Mouse (Mus musculus) midbrain, postnatal 0 days (tissue): ENCODE measurements at regions not wholly inside any gene's neighbourhood (a gene's known extent, or its start where the extent isn't known, plus 50 kb on each side); places are given as distances from the start of the nearest gene placed in this dataset.

Source experiments
- ATAC-seq: fragments of 200-750 bp; cut with Nextera tagmentation; 2 replicates; pipeline ENCODE4 v1.8.0; 2017; ENCODE audit warnings: moderate number of reproducible peaks, mild to moderate bottlenecking, moderate TSS enrichment, moderate library complexity; ENCODE audit not compliant: low FRiP score
- DNase-seq: peaks from one replicate; pipeline ENCODE4 v3.0.0-alpha.2; 2015; ENCODE audit warnings: low spot score
- H3K27ac ChIP-seq: fragments of 300-500 bp; sonication (generic); 2 replicates; pipeline ENCODE4 v1.5.1; 2014; ENCODE audit warnings: low read depth, mild to moderate bottlenecking, low read length, mixed read lengths
- H3K27me3 ChIP-seq: fragments of 300-500 bp; sonication (generic); 2 replicates; pipeline ENCODE4 v1.6.1; 2014; ENCODE audit warnings: low read length, control low read depth, mixed read lengths; ENCODE audit not compliant: insufficient read depth
- H3K36me3 ChIP-seq: fragments of 300-500 bp; sonication (generic); 2 replicates; pipeline ENCODE4 v1.6.1; 2014; ENCODE audit warnings: low read length, control low read depth, mixed read lengths; ENCODE audit not compliant: insufficient read depth
- H3K4me1 ChIP-seq: fragments of 300-500 bp; sonication (generic); 2 replicates; pipeline ENCODE4 v1.6.1; 2014; ENCODE audit warnings: mild to moderate bottlenecking, control low read depth, antibody characterized with exemption, low read length, mixed read lengths; ENCODE audit not compliant: insufficient read depth
- H3K4me2 ChIP-seq: fragments of 300-500 bp; sonication (generic); 2 replicates; pipeline ENCODE4 v1.6.1; 2014; ENCODE audit warnings: low read depth, mild to moderate bottlenecking, low read length, mixed read lengths; ENCODE audit not compliant: poor library complexity, severe bottlenecking
- H3K4me3 ChIP-seq: fragments of 300-500 bp; sonication (generic); 2 replicates; pipeline ENCODE4 v1.5.1; 2014; ENCODE audit warnings: low read depth, mild to moderate bottlenecking, low read length, moderate library complexity
- H3K9ac ChIP-seq: fragments of 300-500 bp; sonication (generic); replicated peaks from 2 replicates; pipeline ENCODE4 v1.6.1; 2014; ENCODE audit warnings: mild to moderate bottlenecking, low read length, moderate library complexity, mixed read lengths; ENCODE audit not compliant: poor library complexity, severe bottlenecking
- H3K9me3 ChIP-seq: fragments of 300-500 bp; sonication (generic); 2 replicates; pipeline ENCODE4 v1.6.1; 2016; ENCODE audit warnings: low read length, control low read depth
- CTCF ChIP-seq: IDR thresholded peaks from 2 replicates; pipeline ENCODE4 v1.5.1; 2016; ENCODE audit warnings: antibody characterized with exemption, mild to moderate bottlenecking
- WGBS: fragments of 180-500 bp; shearing (Covaris S2); extraction: QIAGEN DNeasy Blood & Tissue Kit; methylation state at CpG from one replicate; pipeline ENCODE4 v1.1.7; 2014; 5-methylcytosine and 5-hydroxymethylcytosine counted together

GRCm38 (mm10) chr2:116177155-116177554, 111.5 kb upstream of the Meis2 start:
- Histone ChIP-seq H3K9me3 (no peaks in the 10 kb centered on the region), H3K27ac (no peak overlapping the region), H3K27me3 (no peaks in the 10 kb centered on the region), H3K9ac (no peak overlapping the region), H3K4me1 (no peaks in the 10 kb centered on the region), H3K36me3 (no peaks in the 10 kb centered on the region), H3K4me2 (no peak overlapping the region), H3K4me3 (no peak overlapping the region)
- ATAC-seq = no peak
- 85% methylated on average over 3 of the region's 3 CpGs for WGBS
- no peak for DNase-seq
- no peak for TF ChIP-seq CTCF

- ATAC-seq = peak; percentile 52; the same call in 1 of the 2 replicates
- TF ChIP-seq CTCF = no peak
- Histone ChIP-seq H3K4me3 (no peak overlapping the region), H3K9ac (no peak overlapping the region), H3K27me3 (no peaks in the 10 kb centered on the region), H3K36me3 (no peaks in the 10 kb centered on the region), H3K4me1 (no peaks in the 10 kb centered on the region), H3K9me3 (no peaks in the 10 kb centered on the region), H3K27ac (no peak overlapping the region), H3K4me2 (no peak overlapping the region)
- 94% methylated on average over 16 of the region's 16 CpGs for WGBS
- DNase-seq = no peak
These were observed 100.5 kb upstream of the Meis2 start for GRCm38 (mm10) chr2:116165871-116166770.
